Mouse (Mus musculus) midbrain, embryonic 10.5 days (tissue): ENCODE results near the gene Kcna3. TPM values are rescaled to one million over a fixed set of nuclear protein-coding genes. Genes with fewer than 3 reads are reported as not detected.

Source experiments
- DNase-seq: peaks from one replicate; pipeline ENCODE4 v3.0.0-alpha.2; 2017; ENCODE audit warnings: low spot score
- H3K27ac ChIP-seq: fragments of 300-500 bp; sonication (generic); replicated peaks from 2 replicates; pipeline ENCODE4 v1.5.1; 2016; ENCODE audit warnings: mild to moderate bottlenecking
- H3K27me3 ChIP-seq: fragments of 300-500 bp; sonication (generic); 2 replicates; pipeline ENCODE4 v1.6.1; 2016; ENCODE audit warnings: low read depth, mild to moderate bottlenecking; ENCODE audit not compliant: poor library complexity, severe bottlenecking
- H3K36me3 ChIP-seq: fragments of 300-500 bp; sonication (generic); 2 replicates; pipeline ENCODE4 v1.6.1; 2016; ENCODE audit warnings: mild to moderate bottlenecking, moderate library complexity
- H3K4me1 ChIP-seq: fragments of 300-500 bp; sonication (generic); 2 replicates; pipeline ENCODE4 v1.6.1; 2016
- H3K4me3 ChIP-seq: fragments of 300-500 bp; sonication (generic); 2 replicates; pipeline ENCODE4 v1.5.1; 2016; ENCODE audit warnings: mild to moderate bottlenecking, moderate library complexity
- H3K9me3 ChIP-seq: fragments of 300-500 bp; sonication (generic); replicated peaks from 2 replicates; pipeline ENCODE4 v1.6.1; 2016; ENCODE audit warnings: mild to moderate bottlenecking
- WGBS: fragments of 180-500 bp; shearing (Covaris S2); methylation state at CpG from one replicate; pipeline ENCODE4 v1.1.7; 2016; 5-methylcytosine and 5-hydroxymethylcytosine counted together
- polyA plus RNA-seq: library from polyadenylated mRNA; unstranded; fragments of >200 nt; fragmentation: Nextera tagmentation; extraction: Ambion mirVana; gene quantifications from 2 replicates; pipeline ENCODE4 v1.2.1, GENCODE M21; 2016

The Kcna3 gene
- polyA plus RNA-seq, 1 experiment from 2014 or later: 3.4 TPM

DNA sequence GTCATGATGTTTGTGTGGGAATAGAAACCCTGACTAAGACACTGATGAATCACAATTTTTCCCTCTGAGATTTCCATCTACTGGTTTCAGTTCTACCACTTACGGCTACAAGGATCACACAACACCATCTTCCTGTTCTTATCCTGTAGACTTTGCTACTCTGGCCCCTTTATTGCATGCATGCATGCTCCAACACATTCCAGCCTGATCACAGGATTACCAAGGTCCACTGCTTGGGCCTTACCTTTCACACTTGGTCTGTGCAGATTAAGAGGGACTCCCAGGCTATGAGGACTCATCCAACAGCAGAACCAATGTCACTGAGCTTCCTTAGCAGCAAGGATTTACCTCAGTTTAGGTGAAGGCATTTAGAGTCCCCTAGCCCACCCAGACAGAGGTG is 39.7 kb downstream of the Kcna3 start:
- no peak overlapping the region for H3K27ac ChIP-seq
- no peaks in the 10 kb centered on the region for H3K9me3 ChIP-seq
- no peak overlapping the region for H3K4me3 ChIP-seq
- 95% methylated on average over 1 of the region's 1 CpGs for WGBS
- H3K4me1 ChIP-seq: no peaks in the 10 kb centered on the region
- no peaks in the 10 kb centered on the region for H3K36me3 ChIP-seq
- no peak for DNase-seq
- H3K27me3 ChIP-seq: no peaks in the 10 kb centered on the region

DNA sequence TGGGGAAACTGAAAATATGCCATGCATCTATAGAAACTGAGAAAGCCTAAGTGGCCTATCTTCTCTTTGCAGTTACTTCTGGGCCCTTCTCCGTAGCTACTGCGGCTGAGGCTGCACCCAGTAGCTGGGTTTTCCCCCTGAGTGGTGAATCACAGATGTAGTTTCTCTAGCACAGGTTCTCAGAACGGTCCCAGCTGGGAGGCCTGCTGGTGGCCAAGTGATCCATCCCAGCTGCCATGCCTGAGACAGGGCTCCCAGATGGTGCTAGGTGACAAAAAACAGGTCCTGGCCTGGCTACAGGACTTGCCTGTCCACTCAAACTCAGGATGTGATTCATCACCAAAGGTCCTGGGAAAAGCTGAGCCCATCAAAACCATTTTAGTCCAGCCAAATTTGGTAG is 40.7 kb downstream of the Kcna3 start:
- no peak for DNase-seq

DNA sequence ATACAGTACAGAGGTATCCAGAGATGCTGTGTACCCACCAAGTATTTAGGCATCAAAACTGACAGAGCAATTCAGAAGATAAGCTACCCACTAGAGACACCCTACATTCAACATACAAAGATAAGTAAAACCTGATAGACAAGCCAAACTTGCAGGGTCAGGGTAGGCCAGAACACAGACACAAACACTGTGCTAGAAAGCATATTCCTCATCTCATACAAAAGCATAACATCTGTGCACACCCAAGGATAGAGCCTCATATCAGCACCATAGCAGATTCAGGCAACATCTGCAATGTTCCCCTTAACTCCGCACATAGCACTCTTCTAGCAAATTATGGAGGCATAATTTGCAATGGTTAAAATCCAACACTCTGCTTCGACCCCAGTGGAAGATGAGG is 41.1 kb downstream of the Kcna3 start:
- WGBS: 88% methylated on average over 2 of the region's 2 CpGs

More for the DNA sequence above, 40.7 kb downstream of the Kcna3 start:
- Histone ChIP-seq H3K4me3 (no peak overlapping the region), H3K36me3 (no peaks in the 10 kb centered on the region), H3K27me3 (no peaks in the 10 kb centered on the region), H3K9me3 (no peaks in the 10 kb centered on the region), H3K27ac (no peak overlapping the region), H3K4me1 (no peaks in the 10 kb centered on the region)
- WGBS: 93% methylated on average over 3 of the region's 3 CpGs

DNA sequence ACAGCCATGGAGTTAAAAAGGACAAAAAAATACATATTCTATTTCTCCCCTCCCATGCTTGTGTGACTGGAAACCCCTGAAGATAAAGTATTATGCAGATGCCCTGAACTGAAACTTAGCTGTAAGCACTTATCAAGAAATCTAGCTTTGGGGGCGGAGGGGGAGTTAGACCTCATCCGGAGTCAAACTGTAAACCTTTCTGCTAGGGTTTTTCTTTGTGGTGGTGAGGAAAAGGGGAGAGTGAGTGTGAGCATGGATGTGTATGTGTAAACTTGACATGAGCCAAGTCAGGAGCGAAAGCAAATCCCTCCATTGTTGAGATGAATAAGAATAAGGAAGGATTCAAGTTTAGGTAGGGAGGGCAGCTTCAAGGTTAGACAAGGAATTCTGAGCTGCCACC is 44.8 kb downstream of the Kcna3 start:
- 86% methylated on average over 3 of the region's 3 CpGs for WGBS

More for the DNA sequence above, 41.1 kb downstream of the Kcna3 start:
- H3K9me3 ChIP-seq: no peaks in the 10 kb centered on the region
- no peaks in the 10 kb centered on the region for H3K4me1 ChIP-seq
- no peak overlapping the region for H3K4me3 ChIP-seq
- no peak for DNase-seq
- H3K36me3 ChIP-seq: no peaks in the 10 kb centered on the region
- H3K27me3 ChIP-seq: no peaks in the 10 kb centered on the region
- no peak overlapping the region for H3K27ac ChIP-seq

DNA sequence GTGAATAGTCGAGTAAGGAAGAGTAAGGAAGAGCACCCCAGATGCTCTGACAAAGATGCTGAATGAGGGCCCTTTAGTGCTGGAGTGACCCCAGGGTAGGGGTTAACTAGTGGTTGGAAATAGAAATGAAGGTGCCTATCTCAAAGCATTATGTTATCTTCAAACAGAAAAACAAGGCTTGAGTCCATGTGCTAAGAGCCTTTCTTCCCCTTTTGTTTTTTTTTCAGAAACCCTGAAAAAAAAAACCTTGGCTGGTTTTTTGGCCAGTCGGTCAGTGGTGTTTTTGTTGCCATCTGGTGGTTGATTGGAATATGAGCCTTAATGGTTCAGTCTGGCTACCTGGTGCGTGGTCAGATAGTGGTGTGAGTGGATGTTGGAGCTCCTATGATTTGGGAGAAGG is 45.3 kb downstream of the Kcna3 start:
- no peaks in the 10 kb centered on the region for H3K4me1 ChIP-seq
- WGBS: 28% methylated on average over 3 of the region's 3 CpGs
- H3K9me3 ChIP-seq: no peaks in the 10 kb centered on the region
- no peaks in the 10 kb centered on the region for H3K36me3 ChIP-seq
- H3K27ac ChIP-seq: no peak overlapping the region
- H3K27me3 ChIP-seq: no peaks in the 10 kb centered on the region
- no peak overlapping the region for H3K4me3 ChIP-seq
- no peak for DNase-seq

More for the DNA sequence above, 44.8 kb downstream of the Kcna3 start:
- no peaks in the 10 kb centered on the region for H3K9me3 ChIP-seq
- H3K27ac ChIP-seq: no peak overlapping the region
- DNase-seq: no peak
- no peaks in the 10 kb centered on the region for H3K4me1 ChIP-seq
- H3K27me3 ChIP-seq: no peaks in the 10 kb centered on the region
- no peak overlapping the region for H3K4me3 ChIP-seq
- H3K36me3 ChIP-seq: no peaks in the 10 kb centered on the region

DNA sequence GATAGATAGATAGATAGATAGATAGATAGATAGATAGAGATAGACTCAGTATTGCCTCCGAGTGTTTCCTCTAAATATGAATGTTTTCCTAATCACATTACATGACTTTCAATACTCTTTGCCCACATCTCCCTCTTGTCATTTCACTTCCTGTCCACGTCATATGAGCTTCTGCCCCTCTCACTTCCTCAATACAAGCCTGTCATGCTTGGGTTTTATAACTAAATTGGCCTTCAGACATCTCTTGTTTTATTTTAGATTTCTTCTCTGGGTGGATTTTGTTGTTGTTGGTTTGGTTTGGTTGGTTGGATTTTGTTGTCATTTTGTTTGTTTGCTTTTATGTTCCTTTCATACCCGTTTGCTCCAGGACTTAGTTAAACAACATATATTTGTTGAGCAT is 48.6 kb downstream of the Kcna3 start:
- H3K27ac ChIP-seq: no peak overlapping the region
- no peak overlapping the region for H3K4me3 ChIP-seq
- no peak for DNase-seq
- no peaks in the 10 kb centered on the region for H3K27me3 ChIP-seq
- no peaks in the 10 kb centered on the region for H3K36me3 ChIP-seq
- WGBS: 90% methylated on average over 3 of the region's 3 CpGs
- H3K9me3 ChIP-seq: no peaks in the 10 kb centered on the region
- H3K4me1 ChIP-seq: no peaks in the 10 kb centered on the region

DNA sequence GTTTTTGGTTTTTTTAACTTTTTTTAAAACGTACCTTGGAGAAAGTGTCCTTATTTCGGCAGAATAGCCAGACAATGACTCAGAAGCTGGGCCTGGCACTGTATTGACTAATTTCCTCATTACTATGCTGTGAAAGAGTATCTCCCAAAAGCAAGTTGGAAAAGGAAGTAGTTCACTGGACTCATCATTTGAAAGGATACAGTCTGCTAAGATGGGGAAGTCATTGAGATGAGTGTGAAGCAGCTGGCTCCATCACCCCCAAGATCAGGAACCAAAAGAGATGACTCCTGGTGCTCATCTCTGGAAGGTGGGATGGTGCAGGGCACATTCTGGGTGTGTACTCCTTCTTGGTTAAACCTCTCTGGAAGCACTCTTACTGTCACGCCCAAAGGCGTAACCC is 51.4 kb downstream of the Kcna3 start:
- H3K36me3 ChIP-seq: no peaks in the 10 kb centered on the region
- 85% methylated on average over 4 of the region's 4 CpGs for WGBS
- no peaks in the 10 kb centered on the region for H3K27me3 ChIP-seq
- H3K4me1 ChIP-seq: no peaks in the 10 kb centered on the region
- H3K27ac ChIP-seq: no peak overlapping the region
- DNase-seq: no peak
- H3K9me3 ChIP-seq: no peaks in the 10 kb centered on the region
- H3K4me3 ChIP-seq: no peak overlapping the region

Other genes starting within 250 kb of the Kcna3 start
- gene Cd53, start 246.0 kb upstream of the Kcna3 start, polyA plus RNA-seq: 3.5 and 3.8 TPM in 2 replicates
- gene Olfr266, start 209.9 kb upstream of the Kcna3 start, polyA plus RNA-seq: not detected in 2 replicates
- 0.10 and 0.11 TPM in 2 replicates for gene Kcna2, start 65.0 kb downstream of the Kcna3 start, polyA plus RNA-seq
- not detected in 2 replicates for gene Kcna10, start 146.9 kb downstream of the Kcna3 start, polyA plus RNA-seq
- gene Cym, start 185.6 kb downstream of the Kcna3 start, polyA plus RNA-seq: not detected in 2 replicates
- gene A630076J17Rik, start 194.4 kb downstream of the Kcna3 start, polyA plus RNA-seq: not detected in 2 replicates
- gene Prok1, start 203.5 kb downstream of the Kcna3 start, polyA plus RNA-seq: 0.11 TPM in 1 of 2 replicates, not detected in the other
- 193 and 202 TPM in 2 replicates for gene Lamtor5, start 242.7 kb downstream of the Kcna3 start, polyA plus RNA-seq